Mouse (Mus musculus): ENCODE measurements around the gene Rps9. TPM values are rescaled to one million over a fixed set of nuclear protein-coding genes. Genes with fewer than 3 reads are reported as not detected.

Rps9 gene
- polyA plus RNA-seq, 1 experiment = 3,200 TPM

Small RNA genes within 50 kb of the gene (microRNA-seq; reads per million reads assigned to microRNA genes)
- 0.84 reads per million, percentile 18 among the genes with 10 or more reads in this experiment for gene Mir3572 (ENCODE audit: borderline microRNAs expressed)

Other genes with a start within 250 kb of the Rps9 start
- gene Tarm1, start 201.4 kb upstream of the Rps9 start, polyA plus RNA-seq (2012; fragmentation: generic; extraction: Trizol) = not detected
- 0.05 TPM for gene Oscar, start 87.8 kb upstream of the Rps9 start, polyA plus RNA-seq (2012; fragmentation: generic; extraction: Trizol)
- gene Ndufa3, start 86.6 kb upstream of the Rps9 start, polyA plus RNA-seq (2012; fragmentation: generic; extraction: Trizol) = 386 TPM
- 24.6 TPM for gene Tfpt, start 74.1 kb upstream of the Rps9 start, polyA plus RNA-seq (2012; fragmentation: generic; extraction: Trizol)
- gene Prpf31, start 74.0 kb upstream of the Rps9 start, polyA plus RNA-seq (2012; fragmentation: generic; extraction: Trizol) = 102 TPM
- 87.1 TPM for gene Cnot3, start 58.7 kb upstream of the Rps9 start, polyA plus RNA-seq (2012; fragmentation: generic; extraction: Trizol)
- gene Leng1, start 38.2 kb upstream of the Rps9 start, polyA plus RNA-seq (2012; fragmentation: generic; extraction: Trizol) = 10.4 TPM
- 1.8 TPM for gene Tmc4, start 26.4 kb upstream of the Rps9 start, polyA plus RNA-seq (2012; fragmentation: generic; extraction: Trizol)
- 215 TPM for gene Tsen34, start 11.1 kb upstream of the Rps9 start, polyA plus RNA-seq (2012; fragmentation: generic; extraction: Trizol)
- 45.8 TPM for gene Mboat7, start 10.5 kb upstream of the Rps9 start, polyA plus RNA-seq (2012; fragmentation: generic; extraction: Trizol)
- gene Pirb, start 16.4 kb downstream of the Rps9 start, polyA plus RNA-seq (2012; fragmentation: generic; extraction: Trizol) = not detected
- not detected for gene Gm15448, start 121.7 kb downstream of the Rps9 start, polyA plus RNA-seq (2012; fragmentation: generic; extraction: Trizol)
- gene Pira2, start 141.1 kb downstream of the Rps9 start, polyA plus RNA-seq (2012; fragmentation: generic; extraction: Trizol) = not detected
- not detected for gene Gm14548, start 194.1 kb downstream of the Rps9 start, polyA plus RNA-seq (2012; fragmentation: generic; extraction: Trizol)
- not detected for gene Lilra6, start 211.5 kb downstream of the Rps9 start, polyA plus RNA-seq (2012; fragmentation: generic; extraction: Trizol)

Data from C2C12 (cell line).